Mouse (Mus musculus): ENCODE measurements at regions not wholly inside any gene's neighbourhood (a gene's known extent, or its start where the extent isn't known, plus 50 kb on each side); places are given as distances from the start of the nearest gene placed in this dataset.

DNA sequence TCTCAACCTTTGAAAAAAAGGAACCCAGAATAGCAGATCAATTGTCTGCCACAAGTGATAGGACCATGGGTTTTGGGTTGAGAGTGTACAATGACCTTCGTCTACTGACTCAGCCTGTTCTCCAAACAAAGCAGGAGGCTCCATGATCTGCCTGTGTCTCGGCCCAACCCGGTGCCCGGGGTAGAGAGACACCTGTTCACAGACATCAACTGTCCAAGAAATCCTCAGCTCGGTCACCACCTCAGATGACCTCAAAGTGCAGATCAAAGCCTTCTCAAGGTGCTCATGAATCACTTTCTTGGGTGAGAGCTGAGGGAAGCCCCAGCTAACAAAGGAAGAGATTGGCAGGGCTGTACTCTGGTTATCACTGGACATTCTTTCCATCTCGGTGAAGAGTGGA lies 108.1 kb upstream of the Ctnnb1 start:
- Histone ChIP-seq H3K4me3 (replicated peaks; ENCODE audit: low read length) (no peak overlapping the region), H3K36me3 (ENCODE audit: insufficient read depth, low read length) (no peaks in the 10 kb centered on the region), H3K4me1 (replicated peaks; ENCODE audit: low read depth, low read length) (0 out of 2 replicates have a peak, but pooled peaks cover 4% of the 10 kb centered on the region), H3K27me3 (ENCODE audit: insufficient read depth, low read length) (peaks cover under 1% of the 10 kb centered on the region; the same call in 1 of the 2 replicates), H3K9me3 (ENCODE audit: low read length) (peaks cover 7% of the 10 kb centered on the region; the same call in 1 of the 2 replicates)
- TF ChIP-seq POU5F1 (IDR thresholded peaks at IDR 0.05; ENCODE audit: borderline replicate concordance, low read length): no peak
- no peak for TF ChIP-seq NANOG (IDR thresholded peaks at IDR 0.05; ENCODE audit: borderline replicate concordance, low read length)
- no peak for TF ChIP-seq CTCF (conservative IDR thresholded peaks at IDR 0.05; ENCODE audit: low read length)

DNA sequence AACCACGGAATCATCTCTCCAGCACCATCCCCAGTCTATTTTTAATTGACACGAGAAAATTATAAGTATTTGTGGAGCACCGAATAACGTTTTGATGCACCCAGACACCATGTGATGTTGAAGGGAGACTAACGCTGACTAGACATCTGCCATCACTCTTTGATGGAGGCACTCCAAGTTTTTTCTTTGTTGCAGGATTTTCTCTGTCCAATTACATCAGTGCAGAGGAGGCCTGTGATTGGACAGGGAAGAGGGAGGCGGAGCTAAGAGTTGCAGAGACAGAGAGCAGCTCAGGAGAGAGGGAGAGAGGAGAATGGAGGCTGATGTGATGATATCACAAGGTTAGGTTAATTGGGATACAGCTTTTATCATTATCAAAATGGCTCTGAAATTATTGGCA lies 105.6 kb upstream of the Ctnnb1 start:
- no peak for TF ChIP-seq POU5F1 (IDR thresholded peaks at IDR 0.05; ENCODE audit: borderline replicate concordance, low read length)
- no peak for TF ChIP-seq CTCF (conservative IDR thresholded peaks at IDR 0.05; ENCODE audit: low read length)
- TF ChIP-seq NANOG (IDR thresholded peaks at IDR 0.05; ENCODE audit: borderline replicate concordance, low read length): no peak
- H3K9me3 ChIP-seq (ENCODE audit: low read length): peaks cover 7% of the 10 kb centered on the region; the same call in 1 of the 2 replicates

GRCm38 (mm10) chr9:120826266-120826665 lies 102.8 kb upstream of the Ctnnb1 start:
- no peak for TF ChIP-seq NANOG (IDR thresholded peaks at IDR 0.05; ENCODE audit: borderline replicate concordance, low read length)
- TF ChIP-seq POU5F1 (IDR thresholded peaks at IDR 0.05; ENCODE audit: borderline replicate concordance, low read length): no peak
- TF ChIP-seq CTCF (conservative IDR thresholded peaks at IDR 0.05; ENCODE audit: low read length): no peak
- Histone ChIP-seq H3K4me3 (replicated peaks; ENCODE audit: low read length) (no peak overlapping the region), H3K9me3 (ENCODE audit: low read length) (peaks cover 7% of the 10 kb centered on the region; the same call in 1 of the 2 replicates), H3K27me3 (ENCODE audit: insufficient read depth, low read length) (peaks cover 7% of the 10 kb centered on the region; the same call in 1 of the 2 replicates), H3K36me3 (ENCODE audit: insufficient read depth, low read length) (no peaks in the 10 kb centered on the region), H3K4me1 (replicated peaks; ENCODE audit: low read depth, low read length) (no peaks in the 10 kb centered on the region)

More for the DNA sequence above, 105.6 kb upstream of the Ctnnb1 start:
- no peak overlapping the region for H3K4me3 ChIP-seq (replicated peaks; ENCODE audit: low read length)
- no peaks in the 10 kb centered on the region for H3K36me3 ChIP-seq (ENCODE audit: insufficient read depth, low read length)
- H3K27me3 ChIP-seq (ENCODE audit: insufficient read depth, low read length): peaks cover 7% of the 10 kb centered on the region; the same call in 1 of the 2 replicates
- 0 out of 2 replicates have a peak, but pooled peaks cover 4% of the 10 kb centered on the region for H3K4me1 ChIP-seq (replicated peaks; ENCODE audit: low read depth, low read length)

DNA sequence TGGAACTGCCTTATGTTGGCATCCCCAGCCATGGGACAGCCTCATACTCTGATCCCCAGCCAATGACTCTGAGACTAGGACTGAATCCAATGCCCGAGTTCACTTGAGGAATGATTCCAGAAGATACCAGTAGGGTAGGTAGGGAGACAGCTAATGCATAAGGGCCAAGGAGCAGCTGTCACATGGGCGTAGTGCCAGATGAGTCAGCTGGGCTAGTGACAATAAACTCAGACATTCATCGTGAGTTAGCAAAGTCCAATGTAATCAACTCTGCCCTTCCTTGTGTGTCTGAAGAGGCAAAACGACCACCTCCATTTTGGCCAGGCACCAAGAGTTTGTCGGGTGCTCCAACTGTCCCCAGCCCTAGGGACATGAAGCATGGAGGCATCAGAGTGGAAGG lies 98.5 kb upstream of the Ctnnb1 start:
- Histone ChIP-seq H3K4me3 (replicated peaks; ENCODE audit: low read length) (no peak overlapping the region), H3K27me3 (ENCODE audit: insufficient read depth, low read length) (peaks cover 15% of the 10 kb centered on the region; the same call in 1 of the 2 replicates), H3K36me3 (ENCODE audit: insufficient read depth, low read length) (no peaks in the 10 kb centered on the region), H3K4me1 (replicated peaks; ENCODE audit: low read depth, low read length) (no peaks in the 10 kb centered on the region), H3K9me3 (ENCODE audit: low read length) (peaks cover 3% of the 10 kb centered on the region; the same call in 1 of the 2 replicates)
- no peak for TF ChIP-seq CTCF (conservative IDR thresholded peaks at IDR 0.05; ENCODE audit: low read length)
- TF ChIP-seq POU5F1 (IDR thresholded peaks at IDR 0.05; ENCODE audit: borderline replicate concordance, low read length): no peak
- TF ChIP-seq NANOG (IDR thresholded peaks at IDR 0.05; ENCODE audit: borderline replicate concordance, low read length): no peak

DNA sequence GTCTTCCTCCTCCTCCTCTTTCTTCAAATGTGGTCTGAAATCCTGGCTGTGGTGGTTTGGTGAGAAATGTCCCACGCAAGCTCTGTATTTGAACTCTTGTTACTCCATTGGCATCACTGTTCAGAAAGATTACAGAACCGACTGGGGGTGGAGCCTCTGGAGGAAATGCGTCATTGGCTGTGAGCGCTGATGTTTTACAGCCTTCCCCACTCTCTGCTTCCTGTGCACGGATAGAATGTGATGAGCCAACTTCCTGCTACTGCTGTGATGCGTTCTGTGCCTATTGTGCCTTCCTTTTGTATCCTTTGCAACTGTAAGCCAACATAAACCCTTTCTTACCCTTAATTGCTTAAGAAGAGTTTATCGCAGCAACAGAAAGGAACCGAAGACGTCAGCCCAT lies 94.8 kb upstream of the Ctnnb1 start:
- H3K36me3 ChIP-seq (ENCODE audit: insufficient read depth, low read length): no peaks in the 10 kb centered on the region
- peaks cover 8% of the 10 kb centered on the region; the same call in 1 of the 2 replicates for H3K27me3 ChIP-seq (ENCODE audit: insufficient read depth, low read length)
- no peaks in the 10 kb centered on the region for H3K4me1 ChIP-seq (replicated peaks; ENCODE audit: low read depth, low read length)
- no peak overlapping the region for H3K4me3 ChIP-seq (replicated peaks; ENCODE audit: low read length)
- TF ChIP-seq POU5F1 (IDR thresholded peaks at IDR 0.05; ENCODE audit: borderline replicate concordance, low read length): no peak
- TF ChIP-seq CTCF (conservative IDR thresholded peaks at IDR 0.05; ENCODE audit: low read length): no peak
- no peak for TF ChIP-seq NANOG (IDR thresholded peaks at IDR 0.05; ENCODE audit: borderline replicate concordance, low read length)
- H3K9me3 ChIP-seq (ENCODE audit: low read length): peaks cover 3% of the 10 kb centered on the region; the same call in 1 of the 2 replicates

DNA sequence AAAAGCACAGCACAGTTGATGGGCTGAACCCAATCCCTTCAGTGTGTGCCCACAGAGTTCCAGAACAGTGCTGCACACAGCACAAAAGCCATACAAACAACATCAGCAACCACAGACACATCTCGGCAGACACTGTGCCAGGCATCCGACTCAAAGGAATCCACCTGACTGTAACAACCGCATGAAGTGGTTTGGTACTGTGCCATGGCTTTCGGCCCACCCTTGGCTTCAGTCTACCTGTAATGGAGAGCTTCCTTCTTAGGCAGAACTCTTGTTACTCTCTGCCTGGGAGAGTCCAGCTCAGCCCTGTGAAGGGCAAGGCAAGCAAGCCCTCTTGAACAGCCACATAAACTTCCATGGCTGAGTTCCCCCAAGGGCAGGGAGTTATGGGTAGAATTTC lies 93.4 kb upstream of the Ctnnb1 start:
- peaks cover 3% of the 10 kb centered on the region; the same call in 1 of the 2 replicates for H3K9me3 ChIP-seq (ENCODE audit: low read length)
- H3K4me1 ChIP-seq (replicated peaks; ENCODE audit: low read depth, low read length): no peaks in the 10 kb centered on the region
- H3K36me3 ChIP-seq (ENCODE audit: insufficient read depth, low read length): no peaks in the 10 kb centered on the region
- TF ChIP-seq POU5F1 (IDR thresholded peaks at IDR 0.05; ENCODE audit: borderline replicate concordance, low read length): no peak
- TF ChIP-seq CTCF (conservative IDR thresholded peaks at IDR 0.05; ENCODE audit: low read length): no peak
- no peak for TF ChIP-seq NANOG (IDR thresholded peaks at IDR 0.05; ENCODE audit: borderline replicate concordance, low read length)
- no peak overlapping the region for H3K4me3 ChIP-seq (replicated peaks; ENCODE audit: low read length)
- peaks cover 8% of the 10 kb centered on the region; the same call in 1 of the 2 replicates for H3K27me3 ChIP-seq (ENCODE audit: insufficient read depth, low read length)

DNA sequence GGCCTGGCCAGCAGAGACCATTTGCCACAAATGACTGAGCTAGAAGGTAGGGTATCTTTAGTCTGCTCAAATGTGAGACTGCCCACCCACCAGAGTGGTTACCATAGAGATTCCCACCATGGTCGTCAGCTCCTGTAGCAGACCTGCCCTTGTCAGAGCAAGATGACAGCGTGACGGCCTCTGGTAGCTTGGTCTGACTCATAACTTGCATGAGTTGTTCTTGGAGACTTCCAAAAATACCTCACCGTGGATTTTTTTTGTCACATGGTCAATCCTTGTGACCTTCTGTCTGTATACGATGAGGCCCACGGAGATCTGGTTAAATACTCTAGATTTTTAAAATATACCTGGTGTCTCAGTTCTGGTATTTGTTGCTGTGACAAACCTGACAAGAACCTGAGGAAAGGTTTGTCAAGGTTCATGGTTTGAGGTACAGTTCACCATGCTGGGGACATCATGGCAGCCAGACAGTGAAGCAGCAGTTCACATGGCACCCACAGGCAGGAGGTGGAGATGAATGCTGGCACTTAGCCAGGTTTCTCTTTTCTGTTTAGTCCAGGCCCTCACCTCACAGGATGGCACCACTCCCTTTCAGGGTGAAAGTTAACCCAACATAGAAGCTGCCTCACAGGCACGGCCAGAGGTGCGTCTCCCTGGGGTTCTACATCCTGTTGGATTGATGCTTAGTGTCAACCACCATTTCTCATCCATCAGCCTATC lies 91.4 kb upstream of the Ctnnb1 start:
- no peaks in the 10 kb centered on the region for H3K36me3 ChIP-seq (ENCODE audit: insufficient read depth, low read length)
- TF ChIP-seq NANOG (IDR thresholded peaks at IDR 0.05; ENCODE audit: borderline replicate concordance, low read length): no peak
- TF ChIP-seq CTCF (conservative IDR thresholded peaks at IDR 0.05; ENCODE audit: low read length): no peak
- no peak for TF ChIP-seq POU5F1 (IDR thresholded peaks at IDR 0.05; ENCODE audit: borderline replicate concordance, low read length)
- peaks cover 3% of the 10 kb centered on the region; the same call in 1 of the 2 replicates for H3K9me3 ChIP-seq (ENCODE audit: low read length)
- peaks cover 8% of the 10 kb centered on the region; the same call in 1 of the 2 replicates for H3K27me3 ChIP-seq (ENCODE audit: insufficient read depth, low read length)
- no peak overlapping the region for H3K4me3 ChIP-seq (replicated peaks; ENCODE audit: low read length)
- H3K4me1 ChIP-seq (replicated peaks; ENCODE audit: low read depth, low read length): no peaks in the 10 kb centered on the region

DNA sequence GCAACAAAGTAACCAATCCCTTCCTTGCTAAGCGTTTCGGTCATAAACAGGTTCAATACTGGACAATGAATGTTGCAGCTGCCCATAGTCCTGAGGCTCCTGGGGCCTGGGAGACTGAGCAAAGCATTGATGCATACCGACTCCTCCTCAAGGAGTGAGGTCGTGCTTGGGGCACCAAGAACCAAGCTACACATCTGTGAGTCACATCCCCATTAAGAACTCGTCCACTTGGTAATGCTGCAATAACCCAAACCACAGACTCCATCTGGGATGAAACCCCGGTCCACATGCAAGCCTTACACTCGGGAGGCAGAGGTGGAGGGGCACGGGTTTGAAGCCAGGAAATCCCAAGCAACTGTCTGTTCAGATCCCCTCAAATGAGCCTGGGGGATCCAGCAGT lies 85.3 kb upstream of the Ctnnb1 start:
- no peak overlapping the region for H3K4me3 ChIP-seq (replicated peaks; ENCODE audit: low read length)
- no peaks in the 10 kb centered on the region for H3K36me3 ChIP-seq (ENCODE audit: insufficient read depth, low read length)
- H3K4me1 ChIP-seq (replicated peaks; ENCODE audit: low read depth, low read length): peaks cover 5% of the 10 kb centered on the region; the same call in 1 of the 2 replicates
- H3K9me3 ChIP-seq (ENCODE audit: low read length): no peaks in the 10 kb centered on the region
- H3K27me3 ChIP-seq (ENCODE audit: insufficient read depth, low read length): no peaks in the 10 kb centered on the region; the same call in 1 of the 2 replicates
- TF ChIP-seq NANOG (IDR thresholded peaks at IDR 0.05; ENCODE audit: borderline replicate concordance, low read length): no peak
- TF ChIP-seq POU5F1 (IDR thresholded peaks at IDR 0.05; ENCODE audit: borderline replicate concordance, low read length): no peak
- no peak for TF ChIP-seq CTCF (conservative IDR thresholded peaks at IDR 0.05; ENCODE audit: low read length)

Data from E14TG2a.4 (cell line).